Mouse (Mus musculus): ENCODE measurements around the gene Tbc1d32. TPM values are rescaled to one million over a fixed set of nuclear protein-coding genes. Genes with fewer than 3 reads are reported as not detected.

The Tbc1d32 gene
- polyA plus RNA-seq, 1 experiment from 2014 or later = 1.6 TPM

- no peak overlapping the region for H3K4me2 ChIP-seq (replicated peaks; ENCODE audit: low read depth)
- H3K4me3 ChIP-seq (ENCODE audit: low read depth, low read length) = no peak overlapping the region
- 96% methylated on average over 2 of the region's 2 CpGs for WGBS
These were observed 165.7 kb downstream of the Tbc1d32 start for GRCm38 (mm10) chr10:56062746-56063145.

GRCm38 (mm10) chr10:56061238-56061830, 167.2 kb downstream of the Tbc1d32 start:
- no peaks in the 10 kb centered on the region for H3K9me3 ChIP-seq (ENCODE audit: control insufficient read depth, low read length)
- H3K4me3 ChIP-seq (ENCODE audit: low read depth, low read length) = no peak overlapping the region
- H3K4me1 ChIP-seq (replicated peaks; ENCODE audit: control insufficient read depth, insufficient read depth) = no peaks in the 10 kb centered on the region
- no peaks in the 10 kb centered on the region for H3K36me3 ChIP-seq (ENCODE audit: control insufficient read depth, insufficient read depth, low read length)
- no peaks in the 10 kb centered on the region for H3K27me3 ChIP-seq (ENCODE audit: control insufficient read depth, insufficient read depth, low read length)
- no peak overlapping the region for H3K9ac ChIP-seq (ENCODE audit: low read length)
- ATAC-seq (ENCODE audit: low FRiP score, low TSS enrichment) = no peak
- no peak for TF ChIP-seq EP300 (optimal IDR thresholded peaks at IDR 0.05)
- TF ChIP-seq CTCF (IDR thresholded peaks at IDR 0.05; ENCODE audit: low read depth) = no peak
- H3K27ac ChIP-seq (replicated peaks) = no peak overlapping the region
- no peak for DNase-seq (ENCODE audit: low spot score)
- no peak overlapping the region for H3K4me2 ChIP-seq (replicated peaks; ENCODE audit: low read depth)
- WGBS = 82% methylated on average over 2 of the region's 2 CpGs

More at GRCm38 (mm10) chr10:56062746-56063145, 165.7 kb downstream of the Tbc1d32 start:
- Histone ChIP-seq H3K36me3 (ENCODE audit: control insufficient read depth, insufficient read depth, low read length) (no peaks in the 10 kb centered on the region), H3K9me3 (ENCODE audit: control insufficient read depth, low read length) (no peaks in the 10 kb centered on the region), H3K27ac (replicated peaks) (no peak overlapping the region), H3K27me3 (ENCODE audit: control insufficient read depth, insufficient read depth, low read length) (no peaks in the 10 kb centered on the region), H3K4me1 (replicated peaks; ENCODE audit: control insufficient read depth, insufficient read depth) (no peaks in the 10 kb centered on the region), H3K9ac (ENCODE audit: low read length) (no peak overlapping the region)
- TF ChIP-seq CTCF (IDR thresholded peaks at IDR 0.05; ENCODE audit: low read depth) = no peak
- no peak for TF ChIP-seq EP300 (optimal IDR thresholded peaks at IDR 0.05)
- ATAC-seq (ENCODE audit: low FRiP score, low TSS enrichment) (no peak), DNase-seq (ENCODE audit: low spot score) (no peak)

GRCm38 (mm10) chr10:56058979-56059422, 169.5 kb downstream of the Tbc1d32 start:
- WGBS = 72% methylated on average over 3 of the region's 3 CpGs
- no peak for TF ChIP-seq CTCF (IDR thresholded peaks at IDR 0.05; ENCODE audit: low read depth)
- no peak for TF ChIP-seq EP300 (optimal IDR thresholded peaks at IDR 0.05)
- no peak overlapping the region for H3K4me3 ChIP-seq (ENCODE audit: low read depth, low read length)
- no peaks in the 10 kb centered on the region for H3K9me3 ChIP-seq (ENCODE audit: control insufficient read depth, low read length)
- no peak for ATAC-seq (ENCODE audit: low FRiP score, low TSS enrichment)
- H3K4me1 ChIP-seq (replicated peaks; ENCODE audit: control insufficient read depth, insufficient read depth) = no peaks in the 10 kb centered on the region
- H3K9ac ChIP-seq (ENCODE audit: low read length) = no peak overlapping the region
- H3K36me3 ChIP-seq (ENCODE audit: control insufficient read depth, insufficient read depth, low read length) = no peaks in the 10 kb centered on the region
- DNase-seq (ENCODE audit: low spot score) = no peak
- H3K27me3 ChIP-seq (ENCODE audit: control insufficient read depth, insufficient read depth, low read length) = no peaks in the 10 kb centered on the region
- no peak overlapping the region for H3K4me2 ChIP-seq (replicated peaks; ENCODE audit: low read depth)
- H3K27ac ChIP-seq (replicated peaks) = no peak overlapping the region

GRCm38 (mm10) chr10:56025400-56025799, 203.1 kb downstream of the Tbc1d32 start:
- no peak for ATAC-seq (ENCODE audit: low FRiP score, low TSS enrichment)

GRCm38 (mm10) chr10:56024579-56024978, 203.9 kb downstream of the Tbc1d32 start:
- Histone ChIP-seq H3K4me2 (replicated peaks; ENCODE audit: low read depth) (no peak overlapping the region), H3K36me3 (ENCODE audit: control insufficient read depth, insufficient read depth, low read length) (no peaks in the 10 kb centered on the region), H3K9me3 (ENCODE audit: control insufficient read depth, low read length) (no peaks in the 10 kb centered on the region), H3K27me3 (ENCODE audit: control insufficient read depth, insufficient read depth, low read length) (no peaks in the 10 kb centered on the region), H3K4me1 (replicated peaks; ENCODE audit: control insufficient read depth, insufficient read depth) (no peaks in the 10 kb centered on the region), H3K9ac (ENCODE audit: low read length) (no peak overlapping the region), H3K27ac (replicated peaks) (no peak overlapping the region), H3K4me3 (ENCODE audit: low read depth, low read length) (no peak overlapping the region)
- ATAC-seq (ENCODE audit: low FRiP score, low TSS enrichment) = no peak
- TF ChIP-seq EP300 (optimal IDR thresholded peaks at IDR 0.05) (no peak), CTCF (IDR thresholded peaks at IDR 0.05; ENCODE audit: low read depth) (no peak)
- 78% methylated on average over 2 of the region's 2 CpGs for WGBS
- DNase-seq (ENCODE audit: low spot score) = no peak

More at GRCm38 (mm10) chr10:56025400-56025799, 203.1 kb downstream of the Tbc1d32 start:
- Histone ChIP-seq H3K9me3 (ENCODE audit: control insufficient read depth, low read length) (no peaks in the 10 kb centered on the region), H3K36me3 (ENCODE audit: control insufficient read depth, insufficient read depth, low read length) (no peaks in the 10 kb centered on the region), H3K9ac (ENCODE audit: low read length) (no peak overlapping the region), H3K4me1 (replicated peaks; ENCODE audit: control insufficient read depth, insufficient read depth) (no peaks in the 10 kb centered on the region), H3K27me3 (ENCODE audit: control insufficient read depth, insufficient read depth, low read length) (no peaks in the 10 kb centered on the region), H3K4me3 (ENCODE audit: low read depth, low read length) (no peak overlapping the region), H3K27ac (replicated peaks) (no peak overlapping the region), H3K4me2 (replicated peaks; ENCODE audit: low read depth) (no peak overlapping the region)
- DNase-seq (ENCODE audit: low spot score) = no peak
- TF ChIP-seq CTCF (IDR thresholded peaks at IDR 0.05; ENCODE audit: low read depth) = no peak
- TF ChIP-seq EP300 (optimal IDR thresholded peaks at IDR 0.05) = no peak

- H3K4me2 ChIP-seq (replicated peaks; ENCODE audit: low read depth) = no peak overlapping the region
- ATAC-seq (ENCODE audit: low FRiP score, low TSS enrichment) = 0 out of 2 replicates have a peak, but pooled peaks have one; percentile 42
- no peaks in the 10 kb centered on the region for H3K4me1 ChIP-seq (replicated peaks; ENCODE audit: control insufficient read depth, insufficient read depth)
- peak; percentile 16 for DNase-seq (ENCODE audit: low spot score)
- WGBS = 20% methylated on average over 2 of the region's 2 CpGs
- H3K9ac ChIP-seq (ENCODE audit: low read length) = no peak overlapping the region
- H3K4me3 ChIP-seq (ENCODE audit: low read depth, low read length) = no peak overlapping the region
- H3K27ac ChIP-seq (replicated peaks) = no peak overlapping the region
- no peak for TF ChIP-seq EP300 (optimal IDR thresholded peaks at IDR 0.05)
- peak; percentile 92 for TF ChIP-seq CTCF (IDR thresholded peaks at IDR 0.05; ENCODE audit: low read depth)
- H3K9me3 ChIP-seq (ENCODE audit: control insufficient read depth, low read length) = no peaks in the 10 kb centered on the region
- H3K27me3 ChIP-seq (ENCODE audit: control insufficient read depth, insufficient read depth, low read length) = no peaks in the 10 kb centered on the region
- no peaks in the 10 kb centered on the region for H3K36me3 ChIP-seq (ENCODE audit: control insufficient read depth, insufficient read depth, low read length)
These were observed 248.5 kb downstream of the Tbc1d32 start for GRCm38 (mm10) chr10:55979898-55980521.
